Mouse (Mus musculus): Measurements from ENCODE around the gene Tph2. TPM values are rescaled to one million over a fixed set of nuclear protein-coding genes. Genes with fewer than 3 reads are reported as not detected.

The Tph2 gene
- polyA plus RNA-seq, 1 experiment = 0.12 TPM

DNA sequence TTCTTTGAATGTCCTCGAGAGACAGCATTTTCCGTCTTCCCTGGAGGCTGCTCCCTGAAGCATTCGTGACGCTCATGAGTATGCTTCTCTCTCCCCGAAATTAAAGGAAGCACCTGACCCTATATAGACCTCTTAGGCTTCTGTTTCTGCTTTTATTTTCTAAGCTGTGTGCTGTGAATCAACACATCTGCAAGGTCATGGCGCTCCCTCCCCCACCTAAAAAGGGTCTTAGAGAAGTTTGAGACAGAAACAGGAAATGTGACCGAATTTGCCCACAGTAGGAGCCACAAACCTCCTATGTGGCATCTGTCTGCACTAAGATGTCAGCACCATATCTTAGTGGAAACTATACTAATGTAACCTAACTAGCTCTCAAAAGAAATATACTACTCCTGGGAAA, 124.1 kb downstream of the Tph2 start:
- TF ChIP-seq POLR2AphosphoS2 (IDR thresholded peaks at IDR 0.05; ENCODE audit: insufficient read length, low read depth) (no peak), SRF (IDR thresholded peaks at IDR 0.05; ENCODE audit: control insufficient read depth, insufficient read length, low read depth) (no peak), E2F4 (IDR thresholded peaks at IDR 0.05; ENCODE audit: insufficient read depth) (no peak), TCF3 (IDR thresholded peaks at IDR 0.05; ENCODE audit: insufficient read length, low read depth) (no peak), REST (IDR thresholded peaks at IDR 0.05; ENCODE audit: insufficient read depth, insufficient read length) (no peak), MYOD1 (IDR thresholded peaks at IDR 0.05; ENCODE audit: control insufficient read depth in 1 of 3, insufficient read length in 2 of 3, low read depth in 2 of 3) (no peak), MAX (IDR thresholded peaks at IDR 0.05; ENCODE audit: low read depth) (no peak), CEBPB (IDR thresholded peaks at IDR 0.05; ENCODE audit: insufficient read depth, poor library complexity, severe bottlenecking) (no peak), POLR2A (IDR thresholded peaks at IDR 0.05; ENCODE audit: insufficient read length, low read depth) (no peak), USF1 (IDR thresholded peaks at IDR 0.05; ENCODE audit: low read depth) (no peak), TCF12 (IDR thresholded peaks at IDR 0.05; ENCODE audit: insufficient read depth, poor library complexity, severe bottlenecking) (no peak), MYOG (IDR thresholded peaks at IDR 0.05; ENCODE audit: control insufficient read depth in 1 of 3, insufficient read depth in 1 of 3, insufficient read length in 2 of 3, low read depth in 2 of 3) (no peak)
- H3K79me2 ChIP-seq (ENCODE audit: control insufficient read depth, insufficient read depth) = no peaks in the 10 kb centered on the region

DNA sequence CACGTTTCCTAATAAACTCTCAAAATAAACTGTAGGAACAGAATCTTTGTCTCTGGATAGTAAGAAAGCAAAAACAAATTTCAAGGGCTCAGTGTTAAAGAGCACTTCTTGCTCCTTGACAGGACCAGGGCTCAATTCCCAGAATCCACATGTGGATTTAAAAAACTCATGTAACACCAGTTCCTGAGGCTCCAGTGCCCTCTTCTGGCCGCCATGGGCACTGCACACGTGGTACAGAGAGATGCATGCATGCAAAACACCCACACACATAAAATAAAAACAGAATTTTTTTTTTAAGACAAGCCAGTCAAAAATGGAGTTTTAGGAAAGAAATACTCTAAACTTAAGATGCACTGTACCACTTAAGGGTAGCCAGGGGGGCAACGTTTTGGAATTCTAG, 133.2 kb downstream of the Tph2 start:
- Histone ChIP-seq H3ac (ENCODE audit: control insufficient read depth, insufficient read length) (no peak overlapping the region), H3K4me2 (ENCODE audit: low read depth) (no peak overlapping the region), H3K27me3 (ENCODE audit: control insufficient read depth, insufficient read depth, insufficient read length) (no peaks in the 10 kb centered on the region), H3K36me3 (ENCODE audit: control insufficient read depth, insufficient read depth) (no peaks in the 10 kb centered on the region), H3K79me2 (ENCODE audit: control insufficient read depth, insufficient read depth) (no peaks in the 10 kb centered on the region), H3K4me3 (no peak overlapping the region)
- TF ChIP-seq CEBPB (IDR thresholded peaks at IDR 0.05; ENCODE audit: insufficient read depth, poor library complexity, severe bottlenecking) (no peak), MAX (IDR thresholded peaks at IDR 0.05; ENCODE audit: low read depth) (no peak), TCF12 (IDR thresholded peaks at IDR 0.05; ENCODE audit: insufficient read depth, poor library complexity, severe bottlenecking) (no peak), MYOG (IDR thresholded peaks at IDR 0.05; ENCODE audit: control insufficient read depth in 1 of 3, insufficient read depth in 1 of 3, insufficient read length in 2 of 3, low read depth in 2 of 3) (no peak), REST (IDR thresholded peaks at IDR 0.05; ENCODE audit: insufficient read depth, insufficient read length) (no peak)

More for the DNA sequence above, 124.1 kb downstream of the Tph2 start:
- no peak overlapping the region for H3K4me3 ChIP-seq
- H3K4me2 ChIP-seq (ENCODE audit: low read depth) = no peak overlapping the region
- no peaks in the 10 kb centered on the region for H3K36me3 ChIP-seq (ENCODE audit: control insufficient read depth, insufficient read depth)
- no peaks in the 10 kb centered on the region for H3K27me3 ChIP-seq (ENCODE audit: control insufficient read depth, insufficient read depth, insufficient read length)
- H3ac ChIP-seq (ENCODE audit: control insufficient read depth, insufficient read length) = no peak overlapping the region

DNA sequence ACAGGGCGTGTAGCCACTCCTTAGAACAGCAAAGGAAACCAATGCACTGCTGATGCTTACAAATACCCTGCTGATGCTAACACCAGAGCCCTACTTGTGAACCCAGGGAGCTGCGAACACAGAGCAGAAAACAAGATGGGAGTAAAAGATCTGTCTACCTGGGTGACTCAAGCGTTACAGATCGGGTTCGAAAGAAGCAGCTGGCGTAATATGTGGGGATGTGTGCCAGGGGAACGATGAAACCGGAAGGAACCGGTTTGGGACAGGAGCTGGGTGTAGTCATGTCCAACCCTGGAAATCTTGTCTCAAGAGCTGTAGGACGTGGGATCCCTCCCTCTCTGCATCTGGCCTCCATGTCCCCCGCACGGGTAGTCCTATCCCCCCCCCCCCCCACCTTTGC, 134.1 kb downstream of the Tph2 start:
- Histone ChIP-seq H3K27me3 (ENCODE audit: control insufficient read depth, insufficient read depth, insufficient read length) (no peaks in the 10 kb centered on the region), H3K36me3 (ENCODE audit: control insufficient read depth, insufficient read depth) (no peaks in the 10 kb centered on the region), H3K79me2 (ENCODE audit: control insufficient read depth, insufficient read depth) (no peaks in the 10 kb centered on the region), H3ac (ENCODE audit: control insufficient read depth, insufficient read length) (no peak overlapping the region), H3K4me3 (no peak overlapping the region), H3K4me2 (ENCODE audit: low read depth) (no peak overlapping the region)
- TF ChIP-seq REST (IDR thresholded peaks at IDR 0.05; ENCODE audit: insufficient read depth, insufficient read length) (no peak), TCF3 (IDR thresholded peaks at IDR 0.05; ENCODE audit: insufficient read length, low read depth) (no peak), MAX (IDR thresholded peaks at IDR 0.05; ENCODE audit: low read depth) (no peak), E2F4 (IDR thresholded peaks at IDR 0.05; ENCODE audit: insufficient read depth) (no peak), POLR2A (IDR thresholded peaks at IDR 0.05; ENCODE audit: insufficient read length, low read depth) (no peak), SRF (IDR thresholded peaks at IDR 0.05; ENCODE audit: control insufficient read depth, insufficient read length, low read depth) (no peak), MYOD1 (IDR thresholded peaks at IDR 0.05; ENCODE audit: control insufficient read depth in 1 of 3, insufficient read length in 2 of 3, low read depth in 2 of 3) (no peak), TCF12 (IDR thresholded peaks at IDR 0.05; ENCODE audit: insufficient read depth, poor library complexity, severe bottlenecking) (no peak)

DNA sequence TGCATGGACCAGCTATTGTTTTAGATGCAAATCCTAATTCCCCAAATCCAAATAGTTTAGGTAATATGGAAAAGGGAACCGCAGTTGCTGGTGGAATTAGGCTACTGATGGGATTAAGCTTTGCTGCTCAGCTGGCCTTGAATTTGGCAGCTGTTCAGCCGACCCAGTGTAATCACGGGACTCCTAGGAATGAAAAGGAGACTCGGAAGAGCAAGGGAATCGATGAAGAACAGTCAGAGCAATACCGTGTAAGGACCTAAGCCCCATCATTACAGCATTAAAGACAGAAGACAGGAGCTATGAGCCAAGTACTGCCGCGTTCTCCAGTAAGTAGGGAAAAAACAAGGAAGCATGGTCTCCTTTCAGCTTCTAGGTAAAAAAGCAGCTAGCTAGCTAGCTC, 134.6 kb downstream of the Tph2 start:
- no peak overlapping the region for H3ac ChIP-seq (ENCODE audit: control insufficient read depth, insufficient read length)
- H3K4me3 ChIP-seq = no peak overlapping the region
- no peaks in the 10 kb centered on the region for H3K36me3 ChIP-seq (ENCODE audit: control insufficient read depth, insufficient read depth)
- H3K27me3 ChIP-seq (ENCODE audit: control insufficient read depth, insufficient read depth, insufficient read length) = no peaks in the 10 kb centered on the region
- no peak for TF ChIP-seq POLR2AphosphoS2 (IDR thresholded peaks at IDR 0.05; ENCODE audit: insufficient read length, low read depth)
- no peak for TF ChIP-seq TCF12 (IDR thresholded peaks at IDR 0.05; ENCODE audit: insufficient read depth, poor library complexity, severe bottlenecking)
- no peak for TF ChIP-seq SRF (IDR thresholded peaks at IDR 0.05; ENCODE audit: control insufficient read depth, insufficient read length, low read depth)
- no peak for TF ChIP-seq POLR2A (IDR thresholded peaks at IDR 0.05; ENCODE audit: insufficient read length, low read depth)
- TF ChIP-seq USF1 (IDR thresholded peaks at IDR 0.05; ENCODE audit: low read depth) = no peak
- TF ChIP-seq MAX (IDR thresholded peaks at IDR 0.05; ENCODE audit: low read depth) = no peak
- TF ChIP-seq MYOG (IDR thresholded peaks at IDR 0.05; ENCODE audit: control insufficient read depth in 1 of 3, insufficient read depth in 1 of 3, insufficient read length in 2 of 3, low read depth in 2 of 3) = no peak
- no peak for TF ChIP-seq TCF3 (IDR thresholded peaks at IDR 0.05; ENCODE audit: insufficient read length, low read depth)
- TF ChIP-seq CEBPB (IDR thresholded peaks at IDR 0.05; ENCODE audit: insufficient read depth, poor library complexity, severe bottlenecking) = no peak
- no peak overlapping the region for H3K4me2 ChIP-seq (ENCODE audit: low read depth)
- no peaks in the 10 kb centered on the region for H3K79me2 ChIP-seq (ENCODE audit: control insufficient read depth, insufficient read depth)

DNA sequence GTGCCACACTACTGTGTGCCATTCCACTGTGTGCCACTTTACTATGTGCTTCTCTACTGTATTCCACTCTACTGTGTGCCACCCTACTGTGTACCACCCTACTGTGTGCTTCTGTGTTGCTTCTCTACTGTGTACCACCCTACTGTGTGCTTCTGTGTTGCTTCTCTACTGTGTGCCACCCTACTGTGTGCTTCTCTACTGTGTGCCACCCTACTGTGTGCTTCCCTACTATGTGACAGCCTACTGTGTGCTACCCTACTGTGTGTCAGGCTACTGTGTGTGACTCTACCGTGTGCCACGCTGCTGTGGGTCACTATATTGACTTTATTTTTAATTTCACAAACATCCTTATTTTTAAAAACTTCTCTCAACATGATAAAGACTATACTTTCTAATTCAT, 136.3 kb downstream of the Tph2 start:
- TF ChIP-seq MYOD1 (IDR thresholded peaks at IDR 0.05; ENCODE audit: control insufficient read depth in 1 of 3, insufficient read length in 2 of 3, low read depth in 2 of 3) (no peak), TCF3 (IDR thresholded peaks at IDR 0.05; ENCODE audit: insufficient read length, low read depth) (no peak), E2F4 (IDR thresholded peaks at IDR 0.05; ENCODE audit: insufficient read depth) (no peak), CEBPB (IDR thresholded peaks at IDR 0.05; ENCODE audit: insufficient read depth, poor library complexity, severe bottlenecking) (no peak)
- no peaks in the 10 kb centered on the region for H3K79me2 ChIP-seq (ENCODE audit: control insufficient read depth, insufficient read depth)
- H3K4me3 ChIP-seq = no peak overlapping the region
- H3ac ChIP-seq (ENCODE audit: control insufficient read depth, insufficient read length) = no peak overlapping the region
- H3K27me3 ChIP-seq (ENCODE audit: control insufficient read depth, insufficient read depth, insufficient read length) = no peaks in the 10 kb centered on the region
- H3K36me3 ChIP-seq (ENCODE audit: control insufficient read depth, insufficient read depth) = no peaks in the 10 kb centered on the region
- H3K4me2 ChIP-seq (ENCODE audit: low read depth) = no peak overlapping the region
